Mouse (Mus musculus) right cerebral cortex, adult 2 months (tissue): Measurements from ENCODE around the gene Trmt2a.

Experiments used
- DNase-seq, 2 experiments: peaks; one replicate each; pipeline ENCODE4 v3.0.0; 2021 to 2022; ENCODE audit warnings: low spot score in 2 of 2

The Trmt2a gene

GRCm38 (mm10) chr16:18248433-18249363 lies at the start of gene Trmt2a, which contains the start of gene Ranbp1:
Gene Trmt2a, plus strand, starts transcription at chr16:18248679.
Gene Ranbp1, minus strand, starts transcription at chr16:18248732.
- DNase-seq, result peak; percentile 98 to 99

GRCm38 (mm10) chr16:18200062-18200461 lies 48.4 kb upstream of the Trmt2a start:
- DNase-seq, result no peak

- DNase-seq, result no peak
Observed at GRCm38 (mm10) chr16:18201620-18202019, 46.9 kb upstream of the Trmt2a start.

GRCm38 (mm10) chr16:18202061-18202460 lies 46.4 kb upstream of the Trmt2a start:
- DNase-seq, result no peak

GRCm38 (mm10) chr16:18203430-18204091 lies 44.9 kb upstream of the Trmt2a start:
- no peak for DNase-seq

GRCm38 (mm10) chr16:18210701-18211416 lies 37.6 kb upstream of the Trmt2a start:
- peak; percentile 86 for DNase-seq

- DNase-seq, result peak; percentile 95 to 96
Observed at GRCm38 (mm10) chr16:18211417-18212171, 36.9 kb upstream of the Trmt2a start.

- DNase-seq, result peak; percentile 71 to 80
Observed at GRCm38 (mm10) chr16:18213689-18214088, 34.8 kb upstream of the Trmt2a start.

- DNase-seq, result no peak
Observed at GRCm38 (mm10) chr16:18214858-18215257, 33.6 kb upstream of the Trmt2a start.

- no peak for DNase-seq
Observed at GRCm38 (mm10) chr16:18217579-18217978, 30.9 kb upstream of the Trmt2a start, which contains the start of gene Ccdc188. Gene Ccdc188, plus strand, starts transcription at chr16:18217879.

- DNase-seq, result no peak
Observed at GRCm38 (mm10) chr16:18218580-18218996, 29.9 kb upstream of the Trmt2a start.

- DNase-seq, result no peak
Observed at GRCm38 (mm10) chr16:18220001-18220400, 28.5 kb upstream of the Trmt2a start.

GRCm38 (mm10) chr16:18220856-18221542 lies 27.5 kb upstream of the Trmt2a start:
- no peak for DNase-seq

GRCm38 (mm10) chr16:18221543-18221898 lies 27.0 kb upstream of the Trmt2a start:
- no peak for DNase-seq

- no peak for DNase-seq
Observed at GRCm38 (mm10) chr16:18222188-18222587, 26.3 kb upstream of the Trmt2a start.

GRCm38 (mm10) chr16:18227187-18227586 lies 21.3 kb upstream of the Trmt2a start:
- DNase-seq, result no peak

- no peak for DNase-seq
Observed at GRCm38 (mm10) chr16:18227897-18228422, 20.5 kb upstream of the Trmt2a start.

- DNase-seq, result no peak
Observed at GRCm38 (mm10) chr16:18228856-18229255, 19.6 kb upstream of the Trmt2a start.

- peak; percentile 90 to 93 for DNase-seq
Observed at GRCm38 (mm10) chr16:18229622-18230021, 18.9 kb upstream of the Trmt2a start.

- no peak for DNase-seq
Observed at GRCm38 (mm10) chr16:18230617-18231016, 17.9 kb upstream of the Trmt2a start.
